Mouse (Mus musculus) limb, embryonic 13.5 days (tissue): ENCODE measurements at regions not wholly inside any gene's neighbourhood (a gene's known extent, or its start where the extent isn't known, plus 50 kb on each side); places are given as distances from the start of the nearest gene placed in this dataset.

ENCODE experiments used
- ATAC-seq: fragments of 200-750 bp; cut with Nextera tagmentation; 2 replicates; pipeline ENCODE4 v1.8.0; 2017; ENCODE audit warnings: low read depth, moderate number of reproducible peaks, moderate TSS enrichment; ENCODE audit not compliant: low FRiP score
- H3K27ac ChIP-seq: fragments of 300-500 bp; sonication (generic); 2 replicates; pipeline ENCODE4 v1.5.1; 2015; ENCODE audit warnings: inconsistent platforms, mild to moderate bottlenecking, moderate library complexity
- H3K27me3 ChIP-seq: fragments of 300-500 bp; sonication (generic); 2 replicates; pipeline ENCODE4 v1.6.1; 2015; ENCODE audit warnings: mild to moderate bottlenecking, inconsistent platforms
- H3K36me3 ChIP-seq: fragments of 300-500 bp; sonication (generic); 2 replicates; pipeline ENCODE4 v1.6.1; 2015; ENCODE audit warnings: inconsistent platforms, mild to moderate bottlenecking, moderate library complexity
- H3K4me1 ChIP-seq: fragments of 300-500 bp; sonication (generic); 2 replicates; pipeline ENCODE4 v1.6.1; 2015; ENCODE audit warnings: inconsistent platforms
- H3K4me2 ChIP-seq: fragments of 300-500 bp; sonication (generic); replicated peaks from 2 replicates; pipeline ENCODE4 v1.6.1; 2015; ENCODE audit warnings: inconsistent platforms, mild to moderate bottlenecking, moderate library complexity
- H3K4me3 ChIP-seq: fragments of 300-500 bp; sonication (generic); 2 replicates; pipeline ENCODE4 v1.5.1; 2015; ENCODE audit warnings: moderate library complexity, mild to moderate bottlenecking, inconsistent platforms
- H3K9ac ChIP-seq: fragments of 300-500 bp; sonication (generic); 2 replicates; pipeline ENCODE4 v1.6.1; 2015; ENCODE audit warnings: mild to moderate bottlenecking, inconsistent platforms
- H3K9me3 ChIP-seq: fragments of 300-500 bp; sonication (generic); 2 replicates; pipeline ENCODE4 v1.6.1; 2016; ENCODE audit warnings: inconsistent platforms
- WGBS: fragments of 180-500 bp; shearing (Covaris S2); methylation state at CpG from one replicate; pipeline ENCODE4 v1.1.7; 2015; 5-methylcytosine and 5-hydroxymethylcytosine counted together

GRCm38 (mm10) chr15:11597021-11597420 lies 197.6 kb upstream of the Tars start:
- H3K27ac ChIP-seq, result no peak overlapping the region
- H3K4me2 ChIP-seq, result no peak overlapping the region
- no peaks in the 10 kb centered on the region for H3K36me3 ChIP-seq
- H3K4me3 ChIP-seq, result no peak overlapping the region
- no peaks in the 10 kb centered on the region for H3K4me1 ChIP-seq
- ATAC-seq, result no peak
- H3K9ac ChIP-seq, result no peak overlapping the region
- WGBS, result 85% methylated on average over 6 of the region's 6 CpGs
- H3K9me3 ChIP-seq, result no peaks in the 10 kb centered on the region
- H3K27me3 ChIP-seq, result no peaks in the 10 kb centered on the region

- H3K4me3 ChIP-seq, result no peak overlapping the region
- no peaks in the 10 kb centered on the region; the same call in 1 of the 2 replicates for H3K27me3 ChIP-seq
- no peaks in the 10 kb centered on the region for H3K9me3 ChIP-seq
- 46% methylated on average over 9 of the region's 9 CpGs for WGBS
- H3K27ac ChIP-seq, result no peak overlapping the region
- H3K4me1 ChIP-seq, result no peaks in the 10 kb centered on the region
- no peaks in the 10 kb centered on the region for H3K36me3 ChIP-seq
- ATAC-seq, result no peak
- H3K4me2 ChIP-seq, result no peak overlapping the region
- no peak overlapping the region for H3K9ac ChIP-seq
These were observed 191.2 kb upstream of the Tars start for GRCm38 (mm10) chr15:11590542-11591116.

- Histone ChIP-seq H3K9ac (no peak overlapping the region), H3K4me2 (no peak overlapping the region), H3K4me3 (no peak overlapping the region), H3K9me3 (no peaks in the 10 kb centered on the region), H3K36me3 (no peaks in the 10 kb centered on the region), H3K4me1 (no peaks in the 10 kb centered on the region), H3K27me3 (no peaks in the 10 kb centered on the region; the same call in 1 of the 2 replicates), H3K27ac (no peak overlapping the region)
- ATAC-seq, result no peak
- 51% methylated on average over 7 of the region's 7 CpGs for WGBS
These were observed 190.3 kb upstream of the Tars start for GRCm38 (mm10) chr15:11589795-11590194.

GRCm38 (mm10) chr15:11586384-11586783 lies 186.9 kb upstream of the Tars start:
- no peak overlapping the region for H3K4me3 ChIP-seq
- H3K4me2 ChIP-seq, result no peak overlapping the region
- no peak for ATAC-seq
- H3K4me1 ChIP-seq, result no peaks in the 10 kb centered on the region
- H3K27me3 ChIP-seq, result no peaks in the 10 kb centered on the region; the same call in 1 of the 2 replicates
- H3K9ac ChIP-seq, result no peak overlapping the region
- H3K9me3 ChIP-seq, result no peaks in the 10 kb centered on the region
- 92% methylated on average over 2 of the region's 2 CpGs for WGBS
- no peak overlapping the region for H3K27ac ChIP-seq
- no peaks in the 10 kb centered on the region for H3K36me3 ChIP-seq

- 73% methylated on average over 2 of the region's 2 CpGs for WGBS
- no peak for ATAC-seq
- Histone ChIP-seq H3K9ac (no peak overlapping the region), H3K27me3 (no peaks in the 10 kb centered on the region), H3K4me1 (no peaks in the 10 kb centered on the region), H3K4me3 (no peak overlapping the region), H3K4me2 (no peak overlapping the region), H3K9me3 (no peaks in the 10 kb centered on the region), H3K27ac (no peak overlapping the region), H3K36me3 (no peaks in the 10 kb centered on the region)
These were observed 184.7 kb upstream of the Tars start for GRCm38 (mm10) chr15:11584155-11584554.

- H3K9ac ChIP-seq, result no peak overlapping the region
- H3K36me3 ChIP-seq, result no peaks in the 10 kb centered on the region
- H3K4me2 ChIP-seq, result no peak overlapping the region
- 68% methylated on average over 1 of the region's 1 CpGs for WGBS
- H3K4me1 ChIP-seq, result no peaks in the 10 kb centered on the region
- no peak overlapping the region for H3K27ac ChIP-seq
- H3K9me3 ChIP-seq, result no peaks in the 10 kb centered on the region
- no peak for ATAC-seq
- no peak overlapping the region for H3K4me3 ChIP-seq
- H3K27me3 ChIP-seq, result no peaks in the 10 kb centered on the region
These were observed 178.9 kb upstream of the Tars start for GRCm38 (mm10) chr15:11578331-11578730.

GRCm38 (mm10) chr15:11574359-11574758 lies 174.9 kb upstream of the Tars start:
- Histone ChIP-seq H3K4me1 (no peaks in the 10 kb centered on the region), H3K9ac (no peak overlapping the region), H3K4me3 (no peak overlapping the region), H3K9me3 (no peaks in the 10 kb centered on the region), H3K36me3 (no peaks in the 10 kb centered on the region), H3K27me3 (no peaks in the 10 kb centered on the region), H3K27ac (no peak overlapping the region), H3K4me2 (no peak overlapping the region)
- 89% methylated on average over 2 of the region's 2 CpGs for WGBS
- no peak for ATAC-seq

GRCm38 (mm10) chr15:11573496-11573895 lies 174.0 kb upstream of the Tars start:
- Histone ChIP-seq H3K36me3 (no peaks in the 10 kb centered on the region), H3K9ac (no peak overlapping the region), H3K4me1 (no peaks in the 10 kb centered on the region), H3K4me2 (no peak overlapping the region), H3K9me3 (no peaks in the 10 kb centered on the region), H3K27ac (no peak overlapping the region), H3K27me3 (no peaks in the 10 kb centered on the region), H3K4me3 (no peak overlapping the region)
- no peak for ATAC-seq
- WGBS, result 69% methylated on average over 2 of the region's 2 CpGs

GRCm38 (mm10) chr15:11572063-11572462 lies 172.6 kb upstream of the Tars start:
- no peaks in the 10 kb centered on the region for H3K27me3 ChIP-seq
- H3K4me3 ChIP-seq, result no peak overlapping the region
- 80% methylated on average over 4 of the region's 4 CpGs for WGBS
- ATAC-seq, result no peak
- H3K27ac ChIP-seq, result no peak overlapping the region
- H3K4me1 ChIP-seq, result no peaks in the 10 kb centered on the region
- H3K4me2 ChIP-seq, result no peak overlapping the region
- no peak overlapping the region for H3K9ac ChIP-seq
- H3K9me3 ChIP-seq, result no peaks in the 10 kb centered on the region
- no peaks in the 10 kb centered on the region for H3K36me3 ChIP-seq

- Histone ChIP-seq H3K27me3 (no peaks in the 10 kb centered on the region), H3K9me3 (no peaks in the 10 kb centered on the region), H3K4me2 (peak overlapping the region; percentile 29), H3K4me3 (no peak overlapping the region), H3K4me1 (peaks cover 15% of the 10 kb centered on the region), H3K9ac (no peak overlapping the region), H3K27ac (no peak overlapping the region), H3K36me3 (no peaks in the 10 kb centered on the region)
- 24% methylated on average over 10 of the region's 10 CpGs for WGBS
- peak; percentile 44; the same call in 1 of the 2 replicates for ATAC-seq
These were observed 166.1 kb upstream of the Tars start for GRCm38 (mm10) chr15:11565503-11566031.

GRCm38 (mm10) chr15:11552568-11552967 lies 153.1 kb upstream of the Tars start:
- Histone ChIP-seq H3K9me3 (peaks cover 3% of the 10 kb centered on the region; the same call in 1 of the 2 replicates), H3K27ac (no peak overlapping the region), H3K9ac (no peak overlapping the region), H3K4me3 (no peak overlapping the region), H3K4me2 (no peak overlapping the region), H3K36me3 (no peaks in the 10 kb centered on the region), H3K27me3 (no peaks in the 10 kb centered on the region), H3K4me1 (no peaks in the 10 kb centered on the region)
- WGBS, result 86% methylated on average over 2 of the region's 2 CpGs
- ATAC-seq, result no peak

GRCm38 (mm10) chr15:11552110-11552509 lies 152.6 kb upstream of the Tars start:
- H3K4me2 ChIP-seq, result no peak overlapping the region
- no peaks in the 10 kb centered on the region for H3K4me1 ChIP-seq
- H3K36me3 ChIP-seq, result no peaks in the 10 kb centered on the region
- ATAC-seq, result no peak
- no peaks in the 10 kb centered on the region for H3K27me3 ChIP-seq
- H3K9me3 ChIP-seq, result peaks cover 3% of the 10 kb centered on the region; the same call in 1 of the 2 replicates
- 78% methylated on average over 1 of the region's 1 CpGs for WGBS
- H3K9ac ChIP-seq, result no peak overlapping the region
- H3K27ac ChIP-seq, result no peak overlapping the region
- H3K4me3 ChIP-seq, result no peak overlapping the region

GRCm38 (mm10) chr15:11539485-11539884 lies 140.0 kb upstream of the Tars start:
- no peak; the same call in 1 of the 2 replicates for ATAC-seq
- no peaks in the 10 kb centered on the region for H3K9me3 ChIP-seq
- WGBS, result 54% methylated on average over 3 of the region's 3 CpGs
- H3K4me1 ChIP-seq, result peaks cover 13% of the 10 kb centered on the region
- no peak overlapping the region for H3K4me3 ChIP-seq
- H3K27me3 ChIP-seq, result peaks cover 23% of the 10 kb centered on the region; the same call in 1 of the 2 replicates
- no peaks in the 10 kb centered on the region for H3K36me3 ChIP-seq
- no peak overlapping the region for H3K27ac ChIP-seq
- H3K4me2 ChIP-seq, result no peak overlapping the region
- no peak overlapping the region for H3K9ac ChIP-seq
